Mouse (Mus musculus) urinary bladder, postnatal 25 days (tissue): ENCODE results near the gene Aldh3b3.
"Not testable (repeated sequence)": the region's sequence is repeated elsewhere in the genome, so short reads cannot be mapped to it uniquely, and the experiment has no call there.

ENCODE experiments used
- DNase-seq: peaks from one replicate; pipeline ENCODE4 v3.0.0; 2022; ENCODE audit warnings: low spot score

The Aldh3b3 gene

GRCm38 (mm10) chr19:3974608-3975007 is 16.2 kb downstream of the Aldh3b3 start:
- DNase-seq, result not testable (repeated sequence)

GRCm38 (mm10) chr19:3975866-3976265 is 17.4 kb downstream of the Aldh3b3 start:
- no peak for DNase-seq

DNA sequence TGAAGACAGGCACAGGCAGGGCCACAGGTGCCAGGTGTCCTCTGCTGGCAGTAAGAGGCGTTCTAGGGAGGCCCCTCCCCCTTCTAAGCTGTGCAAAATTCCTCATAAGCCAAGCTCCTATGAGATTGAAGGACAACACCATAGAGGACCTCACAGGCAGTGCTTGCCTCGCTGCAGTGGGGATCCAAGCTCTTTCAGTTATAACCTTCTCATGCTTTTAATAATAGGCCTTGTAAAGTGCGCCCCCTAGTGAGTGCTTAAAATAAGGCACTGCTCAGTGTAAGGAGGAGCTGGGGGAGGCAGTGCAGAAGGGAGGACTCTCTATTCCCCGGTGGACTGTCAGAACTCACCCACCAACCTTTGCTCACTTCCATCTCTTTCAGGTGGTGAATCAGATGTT is 21.9 kb downstream of the Aldh3b3 start:
- DNase-seq, result peak; percentile 73

GRCm38 (mm10) chr19:3980917-3981316 is 22.5 kb downstream of the Aldh3b3 start:
- no peak for DNase-seq

DNA sequence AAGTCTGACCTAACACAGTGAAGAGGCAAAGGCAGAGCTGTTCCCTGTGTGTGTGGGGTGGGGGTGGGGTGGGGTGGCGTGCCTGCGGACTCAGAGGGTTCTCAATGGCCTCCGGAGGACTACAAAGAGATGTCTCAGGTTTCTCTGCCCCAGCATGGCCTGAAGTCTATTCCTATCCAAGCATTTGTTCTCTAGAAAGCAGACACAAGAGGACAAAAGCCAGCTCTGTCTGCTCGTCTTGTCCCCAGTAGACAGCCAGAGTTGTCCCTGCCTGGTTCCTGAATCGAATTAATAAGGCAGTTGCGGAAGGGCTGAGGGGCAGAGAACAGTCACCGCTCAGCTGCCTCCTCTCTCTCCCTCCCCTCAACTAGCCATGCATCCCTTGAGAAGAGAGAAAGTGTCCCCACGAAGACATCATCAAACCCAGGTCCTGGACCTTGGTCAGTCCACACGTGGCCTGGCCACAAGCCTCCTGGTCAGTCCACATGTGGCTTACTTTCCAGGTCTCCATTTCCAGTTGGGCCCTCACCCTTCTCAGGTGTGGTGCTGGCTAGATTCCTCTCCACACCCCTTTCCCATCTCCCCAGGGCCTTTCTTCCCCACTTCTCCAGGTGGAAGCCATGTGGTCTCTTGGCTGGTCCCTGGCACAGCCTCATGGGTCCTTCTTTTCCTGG is 25.2 kb downstream of the Aldh3b3 start:
- DNase-seq, result no peak

DNA sequence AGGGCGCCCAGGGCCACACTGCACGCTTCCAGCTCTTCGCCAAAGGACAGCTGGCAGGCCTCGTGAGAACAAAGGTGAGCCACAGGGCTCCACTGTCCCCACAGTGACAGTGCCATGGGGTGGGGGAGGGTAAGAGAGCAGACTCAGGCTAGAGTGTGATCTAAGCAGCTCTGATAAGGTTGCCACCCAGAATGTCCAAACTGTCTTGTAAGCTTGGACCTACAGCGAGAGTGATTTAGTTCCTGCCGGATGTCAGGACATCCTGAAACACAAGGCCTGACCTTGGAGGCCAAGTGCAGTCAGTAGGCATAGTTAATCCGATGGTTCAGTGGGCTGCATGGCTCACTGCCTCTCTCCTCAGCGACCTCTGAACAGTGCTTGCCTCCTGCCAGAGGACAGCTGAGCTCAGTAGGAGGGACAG is 26.8 kb downstream of the Aldh3b3 start:
- no peak for DNase-seq

DNA sequence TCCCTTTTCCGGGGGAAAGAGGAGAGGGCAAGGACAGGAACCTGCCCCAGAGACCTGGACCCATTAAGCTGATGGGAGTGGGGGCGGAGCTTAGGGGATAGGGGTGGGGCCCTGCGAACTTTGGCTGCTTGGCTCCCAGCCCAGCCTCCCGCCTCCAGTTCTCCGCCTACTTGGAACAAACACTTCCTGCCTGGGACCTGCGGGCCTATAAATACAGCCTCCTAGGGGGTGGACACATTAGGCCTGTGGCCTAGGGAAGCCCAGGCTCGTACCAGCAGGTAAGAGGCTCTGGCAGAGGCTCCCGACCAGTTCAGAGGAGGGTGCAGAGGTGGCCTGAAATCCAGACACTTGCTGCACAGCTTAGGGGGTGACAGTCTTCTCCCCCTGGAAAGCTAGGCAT is 27.9 kb downstream of the Aldh3b3 start, which contains the start of gene Acy3:
Acy3 (plus strand) TSS at position 237 of the 400 bp plus-strand sequence.
- peak; percentile 60 for DNase-seq

- no peak for DNase-seq
Observed at GRCm38 (mm10) chr19:3988066-3988465, 29.6 kb downstream of the Aldh3b3 start.

DNA sequence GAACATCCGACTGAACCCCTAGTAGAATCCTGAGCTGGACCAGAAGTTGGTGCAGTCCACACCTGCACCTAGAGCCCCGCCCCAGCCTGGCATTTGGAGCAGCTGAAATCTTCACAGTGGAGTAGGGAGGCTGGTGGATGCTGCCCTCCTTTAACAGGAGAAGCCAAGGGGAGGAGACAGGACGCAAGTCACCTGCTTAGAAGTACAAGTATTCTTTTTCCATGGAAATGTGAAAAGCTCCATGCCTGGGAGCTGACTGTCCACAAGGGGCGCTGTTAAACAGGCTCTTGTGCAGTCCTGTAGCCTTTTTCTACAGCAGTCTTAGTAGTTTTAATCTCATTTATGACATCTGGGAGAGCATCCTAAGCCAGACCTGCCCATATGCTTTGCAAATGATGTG is 30.3 kb downstream of the Aldh3b3 start:
- no peak for DNase-seq

DNA sequence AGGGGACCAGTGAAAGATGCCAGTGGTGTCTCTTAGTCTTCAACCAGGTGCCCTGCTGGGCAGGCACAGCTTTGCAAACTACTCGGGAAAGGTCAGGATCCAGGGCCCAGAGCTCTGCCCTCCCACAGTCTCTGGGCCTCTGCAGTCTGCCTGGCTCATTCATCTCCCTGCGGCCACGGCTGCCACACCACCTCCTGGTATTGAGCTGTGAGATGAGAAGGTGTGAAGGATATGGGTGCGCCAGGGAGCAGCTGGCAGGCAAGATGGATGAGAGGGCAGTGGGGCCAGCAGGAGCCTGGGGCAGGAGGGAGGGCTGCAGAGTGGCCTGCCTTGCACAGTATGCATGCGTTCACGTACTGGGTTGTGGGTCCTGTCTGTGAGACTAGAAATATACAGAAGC is 32.4 kb downstream of the Aldh3b3 start:
- no peak for DNase-seq

DNA sequence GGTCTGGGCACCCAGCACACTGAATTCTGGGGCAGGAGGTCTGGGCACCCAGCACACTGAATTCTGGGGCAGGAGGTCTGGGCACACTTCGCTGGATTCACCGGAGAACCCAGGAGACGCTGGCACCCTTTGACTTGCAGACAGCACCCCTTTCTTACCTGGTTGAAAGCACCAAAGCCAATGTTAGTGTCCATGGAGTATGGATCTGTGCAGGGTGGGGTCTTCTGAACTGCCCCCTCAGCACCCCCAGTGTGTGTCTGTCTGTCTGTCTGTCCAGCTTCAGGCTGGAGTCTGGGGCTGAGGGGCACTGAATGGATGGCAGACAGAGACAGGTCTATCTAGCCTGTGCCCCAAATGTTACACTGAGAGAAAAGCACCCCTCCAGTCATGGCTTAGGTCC is 33.1 kb downstream of the Aldh3b3 start:
- DNase-seq, result no peak

- no peak for DNase-seq
Observed at GRCm38 (mm10) chr19:3991966-3992365, 33.5 kb downstream of the Aldh3b3 start.

DNA sequence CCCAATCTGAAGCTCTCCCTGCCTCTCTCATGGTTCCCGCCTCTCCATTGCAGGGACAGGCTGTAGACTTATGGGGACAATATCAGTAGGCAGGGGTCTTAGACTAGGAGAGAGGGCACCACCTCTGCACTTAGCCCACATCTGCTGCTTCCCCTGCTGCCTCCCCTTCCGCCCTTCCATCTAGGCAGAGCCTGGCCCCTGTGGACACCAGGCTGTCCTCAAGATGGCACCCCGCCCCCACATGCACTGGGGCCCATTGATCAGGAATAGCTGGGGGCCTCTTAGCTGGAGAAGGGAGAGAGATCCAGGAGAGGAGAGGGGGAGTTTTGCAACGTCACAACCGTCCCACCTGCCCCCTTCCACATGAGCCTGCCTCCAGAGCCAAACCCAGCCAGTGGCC is 34.0 kb downstream of the Aldh3b3 start, which contains the start of gene Tbx10:
Tbx10 (plus strand) TSS at position 337 of the 400 bp plus-strand sequence.
- DNase-seq, result no peak

- DNase-seq, result no peak
Observed at GRCm38 (mm10) chr19:3994932-3995331, 36.5 kb downstream of the Aldh3b3 start.

DNA sequence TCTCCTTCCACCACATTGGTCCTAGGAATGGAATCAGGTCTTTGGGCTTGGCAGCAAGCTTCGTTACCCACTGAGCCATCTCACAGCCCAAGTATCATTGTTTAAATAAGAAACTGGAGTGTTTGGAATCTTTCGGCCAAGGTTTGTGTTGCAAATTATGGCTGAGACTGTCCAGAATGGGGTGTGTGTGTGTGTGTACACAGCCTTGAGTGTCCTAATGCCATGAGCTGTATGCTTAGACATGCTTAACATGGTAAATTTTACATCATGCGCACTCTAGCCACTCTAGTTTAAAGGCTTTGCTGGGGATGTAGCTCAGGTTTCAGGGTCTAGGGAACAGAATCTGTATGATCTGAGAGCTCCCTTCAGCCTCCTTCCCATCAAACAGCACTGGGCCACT is 37.1 kb downstream of the Aldh3b3 start:
- DNase-seq, result no peak

GRCm38 (mm10) chr19:3996106-3996505 is 37.7 kb downstream of the Aldh3b3 start:
- DNase-seq, result no peak

GRCm38 (mm10) chr19:3996747-3997146 is 38.3 kb downstream of the Aldh3b3 start:
- no peak for DNase-seq

GRCm38 (mm10) chr19:3997231-3997630 is 38.8 kb downstream of the Aldh3b3 start:
- no peak for DNase-seq

DNA sequence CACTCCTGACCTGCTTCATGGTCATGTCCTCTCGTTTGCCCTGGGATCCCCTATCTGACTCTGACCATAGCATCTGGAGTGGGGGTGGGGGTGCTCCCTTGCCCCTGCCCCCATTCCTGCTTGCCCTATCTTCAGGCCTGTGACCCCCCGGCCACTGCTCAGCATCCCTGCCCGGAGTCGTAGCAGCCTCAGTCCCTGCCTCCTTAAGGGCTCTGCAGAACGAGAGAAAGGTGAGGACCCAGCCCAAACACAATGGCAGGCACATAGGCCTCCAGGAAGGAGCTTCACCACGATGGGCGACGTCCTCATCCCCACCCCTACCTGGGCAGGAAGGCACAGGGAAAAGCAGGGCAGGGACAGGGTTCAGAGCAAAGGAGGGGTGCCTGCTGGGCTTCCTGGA is 39.9 kb downstream of the Aldh3b3 start:
- no peak for DNase-seq

- DNase-seq, result no peak
Observed at GRCm38 (mm10) chr19:3999121-3999730, 40.8 kb downstream of the Aldh3b3 start.

GRCm38 (mm10) chr19:4000119-4000900 is 41.9 kb downstream of the Aldh3b3 start, which contains the start of the genes Nudt8 and Gm49405:
Gene Nudt8 (plus strand): TSS chr19:4000580.
Gene Gm49405 (plus strand): TSS chr19:4000626.
- DNase-seq, result peak; percentile 86

GRCm38 (mm10) chr19:4000949-4001525 is 42.6 kb downstream of the Aldh3b3 start:
- no peak for DNase-seq
